Mouse (Mus musculus): ENCODE results near the gene Mfsd2b.
A peak's percentile ranks its signal among the peaks of the same experiment; 100 is the strongest.
"Not testable (repeated sequence)": the region's sequence is repeated elsewhere in the genome, so short reads cannot be mapped to it uniquely, and the experiment has no call there.

Gene Mfsd2b

GRCm38 (mm10) chr12:4874161-4874927, at the start of gene Mfsd2b:
Mfsd2b (minus strand) TSS chr12:4874359.
- peak; percentile 82 to 88 for DNase-seq

DNA sequence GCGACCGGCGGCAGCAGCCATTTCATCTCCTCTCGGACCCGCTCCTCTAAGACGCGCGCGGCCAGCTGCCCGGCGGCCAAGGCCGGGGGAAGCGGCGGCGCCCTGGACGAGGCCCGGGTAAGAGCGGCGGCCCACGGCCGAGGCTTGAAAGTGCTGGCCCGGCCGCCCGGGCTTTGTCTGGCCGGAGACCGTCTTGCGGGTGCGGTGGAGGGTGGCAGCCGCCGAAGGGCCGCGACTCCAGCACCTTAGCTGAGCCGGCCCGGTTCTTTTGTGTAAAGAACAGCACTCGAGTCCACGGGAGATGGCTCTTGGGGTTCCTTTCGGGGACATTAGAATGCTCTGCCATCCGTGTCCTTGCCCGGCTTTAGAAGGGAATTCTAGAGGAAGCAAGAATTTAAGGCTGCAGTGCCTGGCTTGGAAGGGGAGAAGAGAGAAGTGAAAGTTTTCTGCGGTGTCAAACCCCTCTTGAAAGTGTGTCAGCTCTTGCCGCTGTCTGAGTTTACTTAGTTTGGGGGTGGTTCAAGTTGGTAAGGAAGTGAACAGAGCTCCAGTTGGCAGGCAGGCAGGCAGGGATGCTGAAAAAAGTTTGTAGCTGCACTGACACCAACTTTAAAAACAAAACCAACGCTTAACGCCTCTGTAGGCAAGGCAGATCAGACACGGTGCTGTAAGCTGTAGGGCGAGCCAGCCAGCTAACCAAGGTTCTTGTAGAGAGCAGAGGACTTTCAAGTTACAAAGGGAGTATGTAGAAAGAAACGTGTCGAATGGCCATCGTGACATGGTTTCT, 43.8 kb upstream of the Mfsd2b start:
- peak; percentile 68 to 80 for DNase-seq

DNA sequence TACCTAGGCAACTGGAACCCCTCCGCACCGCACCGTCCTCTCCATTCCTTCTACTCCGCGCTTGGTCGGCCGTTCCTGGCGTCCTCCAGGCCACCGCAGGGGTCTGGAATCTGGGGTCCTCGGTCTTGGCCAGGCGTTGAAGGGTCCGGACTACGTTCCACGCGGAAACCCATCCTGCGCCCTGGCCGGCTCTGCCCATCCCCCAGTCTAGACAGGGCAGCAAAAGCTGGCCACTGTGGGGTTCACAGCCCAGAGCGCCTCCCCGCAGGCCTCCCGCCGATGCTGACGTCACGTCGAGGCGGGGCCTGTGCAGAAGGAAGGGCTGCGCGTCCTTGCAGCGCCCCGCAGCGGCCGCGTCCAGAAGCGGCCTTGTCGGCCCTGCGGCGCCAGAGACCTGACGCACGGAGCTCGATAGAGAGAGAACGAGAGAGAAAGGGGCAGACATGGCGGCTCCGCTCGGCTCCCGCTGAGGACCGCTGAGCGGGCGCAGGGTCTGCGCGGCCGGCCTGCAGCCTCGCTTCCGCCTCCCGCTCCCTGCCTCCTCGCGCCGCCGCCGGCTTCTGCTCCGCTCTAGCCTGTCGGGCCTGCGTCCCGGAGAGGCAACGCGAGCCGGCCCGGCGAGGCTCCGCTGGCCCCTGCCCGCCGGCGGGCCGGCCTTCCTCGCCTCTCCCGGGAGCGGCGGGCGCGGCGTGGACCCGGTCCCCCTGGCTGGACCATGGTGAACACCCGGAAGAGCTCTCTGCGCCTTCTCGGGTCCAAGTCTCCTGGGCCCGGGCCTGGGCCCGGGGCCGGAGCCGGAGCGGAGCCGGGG, 43.0 kb upstream of the Mfsd2b start, which contains the start of gene Atad2b:
Gene Atad2b (plus strand): TSS at position 360 of the 811 bp plus-strand sequence.
- peak; percentile 98 to 99 for DNase-seq

- no peak for DNase-seq
These were observed 40.8 kb upstream of the Mfsd2b start for GRCm38 (mm10) chr12:4914944-4915343.

GRCm38 (mm10) chr12:4914441-4914840, 40.3 kb upstream of the Mfsd2b start:
- DNase-seq, result no peak

DNA sequence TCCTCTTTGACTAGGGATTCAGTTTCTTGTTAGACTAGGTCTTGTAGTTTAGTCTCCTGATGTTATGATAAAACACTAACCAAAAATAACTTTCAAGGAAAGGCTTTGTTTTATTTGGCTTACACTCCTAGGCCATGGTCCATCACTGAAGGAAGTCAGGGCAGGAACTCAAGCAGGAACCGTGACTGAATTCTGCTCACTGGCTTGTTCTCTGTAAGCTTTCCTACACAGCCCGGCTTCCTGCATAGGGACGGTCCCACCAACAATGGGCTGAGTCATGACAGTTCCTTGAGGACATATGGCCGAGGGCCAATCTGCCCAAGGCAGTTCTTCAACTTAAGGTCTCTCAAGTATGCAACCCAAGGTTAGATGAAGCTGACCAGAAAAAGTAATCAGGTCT, 37.6 kb upstream of the Mfsd2b start:
- peak in 1 of 2 experiments; percentile 15 for DNase-seq

- DNase-seq, result not testable (repeated sequence)
These were observed 36.3 kb upstream of the Mfsd2b start for GRCm38 (mm10) chr12:4910496-4910895.

DNA sequence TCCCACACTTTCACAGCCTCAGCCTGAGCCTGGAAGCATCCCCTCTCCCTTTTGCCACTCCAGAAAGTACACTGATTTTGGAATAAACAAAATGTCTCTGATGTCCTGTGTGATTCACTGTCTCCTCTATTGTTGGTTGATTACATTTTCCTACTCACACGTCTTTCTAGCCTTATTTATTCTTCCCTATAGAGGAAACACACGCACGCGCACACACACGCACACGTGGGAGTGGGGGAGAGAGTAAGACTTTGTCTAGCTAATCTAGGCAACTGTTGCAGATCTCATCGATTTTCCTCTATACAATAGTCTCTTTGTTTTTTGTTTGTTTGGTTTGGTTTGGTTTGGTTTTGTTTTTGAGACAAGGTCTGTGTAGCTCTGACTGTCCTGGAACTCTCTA, 34.2 kb upstream of the Mfsd2b start:
- DNase-seq, result no peak

DNA sequence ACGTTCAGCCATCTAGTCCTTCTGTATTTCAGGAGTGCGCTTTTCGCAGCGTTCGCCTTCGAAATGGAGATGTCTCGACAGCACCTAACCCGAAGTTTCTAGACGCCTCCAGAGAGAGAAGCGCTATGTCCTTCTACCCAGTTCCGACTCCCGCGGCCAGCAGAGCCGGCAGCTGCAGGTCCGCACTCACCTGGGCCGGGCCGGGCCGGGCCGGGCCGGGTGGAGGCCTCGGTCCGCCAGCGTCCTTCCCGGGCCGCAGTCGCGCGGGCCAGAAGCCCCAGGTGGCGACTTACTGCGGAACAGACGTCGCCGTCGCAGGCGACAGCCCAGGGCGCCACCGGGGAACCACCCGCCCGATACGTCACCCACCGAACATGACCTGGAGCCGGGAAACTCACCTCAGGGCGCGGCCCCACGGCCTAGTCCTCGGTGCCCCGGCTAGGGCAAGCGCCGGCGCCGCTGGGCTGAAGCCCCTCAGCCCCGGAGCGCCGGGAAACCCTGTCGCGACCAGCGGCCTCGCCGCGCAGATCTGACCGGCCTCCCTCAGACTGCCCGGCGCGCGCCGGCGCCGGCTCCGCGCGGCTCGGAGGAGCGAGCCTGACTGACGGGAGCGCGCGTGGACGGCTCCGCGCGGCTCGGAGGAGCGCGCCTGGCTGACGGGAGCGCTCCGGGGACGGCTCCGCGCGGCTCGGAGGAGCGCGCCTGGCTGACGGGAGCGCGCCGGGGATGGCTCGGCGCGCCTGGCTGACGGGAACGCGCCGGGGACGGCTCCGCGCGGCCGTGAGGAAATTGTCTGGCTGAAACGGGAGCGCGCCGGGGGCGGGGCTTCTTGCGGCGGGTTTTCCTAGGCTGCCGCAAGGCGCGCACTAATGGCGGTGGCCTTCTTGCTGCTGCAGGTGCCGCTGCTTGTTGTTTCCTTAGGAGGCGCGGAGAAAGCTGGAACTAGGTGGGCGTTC, 33.1 kb upstream of the Mfsd2b start, which contains the start of gene Ubxn2a:
Gene Ubxn2a (minus strand): TSS at position 755 of the 956 bp plus-strand sequence.
- DNase-seq, result peak; percentile 98 to 99

- DNase-seq, result no peak
These were observed 32.3 kb upstream of the Mfsd2b start for GRCm38 (mm10) chr12:4906476-4906875.

GRCm38 (mm10) chr12:4905946-4906345, 31.8 kb upstream of the Mfsd2b start:
- DNase-seq, result peak in 1 of 2 experiments; percentile 4

DNA sequence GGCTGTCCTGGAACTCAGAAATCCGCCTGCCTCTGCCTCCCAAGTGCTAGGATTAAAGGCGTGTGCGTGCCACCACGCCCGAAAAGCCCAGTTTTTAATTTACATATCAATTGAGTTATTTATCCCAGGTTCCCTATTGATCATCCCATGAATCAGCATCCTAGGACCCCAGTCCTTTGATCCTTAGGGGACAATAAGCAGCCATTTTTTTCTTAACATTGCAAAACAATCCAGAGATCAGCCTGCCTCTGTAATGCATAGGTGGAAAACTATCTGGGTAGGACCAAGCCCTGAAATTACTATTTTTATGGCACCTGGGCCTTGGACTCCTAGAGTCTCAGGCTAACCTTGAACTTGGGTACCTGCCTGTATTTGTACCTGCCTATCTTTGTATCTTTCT, 23.9 kb upstream of the Mfsd2b start:
- no peak for DNase-seq

DNA sequence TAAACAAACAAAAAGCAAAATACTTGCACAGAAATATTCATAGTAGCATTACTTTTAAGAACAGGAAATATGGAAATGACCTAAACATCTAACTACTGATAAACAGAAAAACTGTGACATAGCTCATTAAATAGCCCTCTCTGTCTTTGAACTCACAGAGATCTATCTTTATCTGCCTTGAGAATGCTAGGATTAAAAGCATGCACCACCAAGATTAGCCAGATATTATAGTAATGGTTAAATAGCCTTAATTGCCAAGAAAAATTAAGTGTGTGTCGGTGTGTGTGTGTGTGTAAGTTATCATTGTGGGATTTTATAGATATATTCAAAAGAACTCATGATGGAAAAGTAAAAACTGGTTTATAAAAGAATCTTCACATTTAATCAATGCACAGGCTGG, 15.7 kb upstream of the Mfsd2b start:
- no peak for DNase-seq

- DNase-seq, result no peak
These were observed 15.1 kb upstream of the Mfsd2b start for GRCm38 (mm10) chr12:4889251-4889650.

GRCm38 (mm10) chr12:4888739-4889138, 14.6 kb upstream of the Mfsd2b start:
- no peak for DNase-seq

- not testable (repeated sequence) for DNase-seq
These were observed 12.4 kb upstream of the Mfsd2b start for GRCm38 (mm10) chr12:4886581-4886980.

- DNase-seq, result no peak
These were observed 10.9 kb upstream of the Mfsd2b start for GRCm38 (mm10) chr12:4885062-4885461.

GRCm38 (mm10) chr12:4882086-4882485, 7.9 kb upstream of the Mfsd2b start:
- no peak for DNase-seq

GRCm38 (mm10) chr12:4879048-4879447, 4.9 kb upstream of the Mfsd2b start:
- DNase-seq, result peak in 1 of 2 experiments; percentile 31

- DNase-seq, result no peak
These were observed 4.2 kb upstream of the Mfsd2b start for GRCm38 (mm10) chr12:4878296-4878783.

DNA sequence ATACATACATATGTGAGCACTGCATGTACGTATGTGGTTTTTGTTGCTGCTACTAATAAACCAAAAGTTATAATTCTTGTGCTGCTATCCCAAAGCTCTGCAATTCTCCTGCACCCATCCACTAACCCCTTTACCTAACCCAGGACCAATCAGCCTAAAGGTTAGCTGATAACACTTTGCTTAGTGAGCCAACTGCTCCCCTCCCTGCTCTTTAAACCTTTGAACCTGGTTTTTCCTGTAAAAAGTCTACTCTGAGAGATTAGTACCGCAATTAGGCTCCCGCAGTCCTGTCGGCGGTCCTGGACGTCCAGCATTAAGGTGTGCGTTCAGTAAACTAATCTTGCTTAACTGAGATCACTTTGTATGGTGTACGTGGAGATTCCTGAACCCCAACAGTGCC, 1.5 kb upstream of the Mfsd2b start:
- no peak for DNase-seq

DNA sequence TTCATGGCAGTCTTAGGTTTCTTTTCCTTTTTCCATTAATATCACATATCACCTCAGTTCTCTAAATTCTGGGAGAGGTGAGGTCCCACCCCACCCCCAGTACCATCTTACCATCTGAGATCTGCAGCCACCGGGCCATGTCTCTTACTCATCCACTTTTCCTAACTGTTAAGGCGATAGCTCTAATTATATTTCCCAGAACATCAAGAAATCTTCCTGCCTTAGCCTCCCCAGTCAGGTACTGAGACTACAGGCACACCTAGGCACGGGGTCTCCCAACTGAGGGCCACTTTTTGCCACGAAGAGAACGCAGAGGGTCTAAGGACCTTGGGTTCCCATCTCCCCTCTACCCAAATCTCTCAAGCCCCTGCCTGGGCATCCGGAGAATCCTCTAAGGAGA, 628 bp downstream of the Mfsd2b start:
- DNase-seq, result no peak

All from kidney, postnatal 4 days (tissue).